Mouse (Mus musculus): ENCODE measurements at regions not wholly inside any gene's neighbourhood (a gene's known extent, or its start where the extent isn't known, plus 50 kb on each side); places are given as distances from the start of the nearest gene placed in this dataset.

DNA sequence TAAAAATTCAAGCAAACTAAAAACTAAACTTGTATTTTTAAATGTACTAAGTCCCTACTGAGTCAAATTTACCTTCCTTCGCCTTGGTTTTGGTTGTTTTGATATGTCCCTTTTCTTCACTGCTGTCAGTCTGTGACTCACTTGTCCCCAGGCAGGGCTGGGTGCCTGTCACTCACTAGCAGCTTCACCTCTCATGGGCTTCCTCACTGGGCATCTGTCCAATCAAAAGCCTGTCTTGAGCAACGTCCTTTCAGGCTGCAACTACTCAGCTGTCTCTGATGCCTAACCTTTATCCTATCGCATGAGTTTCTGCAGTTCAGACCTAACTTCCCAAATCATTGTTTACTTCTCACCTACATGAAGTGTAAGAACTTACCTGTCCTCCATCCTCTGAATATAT lies 61.2 kb upstream of the Ptchd3 start:
- DNase-seq: peak; percentile 58

DNA sequence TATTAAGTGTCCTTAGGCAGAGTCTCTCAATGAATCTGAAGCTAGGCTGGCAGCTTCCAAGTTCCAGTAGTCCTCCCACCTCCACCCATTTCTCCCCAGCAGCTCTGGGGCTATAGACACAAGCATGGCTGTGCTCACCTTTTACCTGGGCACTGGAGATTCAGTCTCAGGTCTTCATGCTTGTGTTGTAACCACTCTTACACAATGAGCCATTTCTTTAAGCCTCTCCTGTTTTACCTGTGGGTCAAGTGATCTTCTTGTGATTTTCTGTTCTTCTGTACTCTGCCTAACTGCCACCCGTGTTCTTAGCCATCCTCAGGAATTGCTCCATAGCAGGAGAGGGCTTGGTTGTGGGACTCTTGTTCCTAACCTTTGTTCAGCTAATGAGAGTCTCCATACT lies 60.0 kb upstream of the Ptchd3 start:
- DNase-seq: peak; percentile 38

DNA sequence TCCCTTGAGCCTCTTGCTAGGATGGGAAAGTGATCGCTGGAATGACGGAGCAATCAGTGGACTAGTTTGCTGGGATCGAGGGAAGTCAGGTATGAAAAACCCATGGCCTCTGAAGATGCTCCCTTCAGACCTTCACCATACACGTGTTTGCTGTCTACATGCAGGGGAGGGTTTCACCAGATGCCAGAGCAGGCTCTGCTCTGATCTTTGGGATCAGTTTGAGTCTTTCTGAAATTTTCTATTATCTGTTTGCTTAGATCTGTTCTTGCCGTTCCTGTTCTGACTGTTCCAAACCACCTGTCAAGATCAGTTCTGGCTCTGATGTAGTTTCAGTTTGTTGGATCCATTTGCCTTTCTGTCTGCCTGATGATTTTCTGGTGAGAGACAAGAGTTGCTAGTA lies 53.1 kb upstream of the Ptchd3 start:
- no peak for DNase-seq

DNA sequence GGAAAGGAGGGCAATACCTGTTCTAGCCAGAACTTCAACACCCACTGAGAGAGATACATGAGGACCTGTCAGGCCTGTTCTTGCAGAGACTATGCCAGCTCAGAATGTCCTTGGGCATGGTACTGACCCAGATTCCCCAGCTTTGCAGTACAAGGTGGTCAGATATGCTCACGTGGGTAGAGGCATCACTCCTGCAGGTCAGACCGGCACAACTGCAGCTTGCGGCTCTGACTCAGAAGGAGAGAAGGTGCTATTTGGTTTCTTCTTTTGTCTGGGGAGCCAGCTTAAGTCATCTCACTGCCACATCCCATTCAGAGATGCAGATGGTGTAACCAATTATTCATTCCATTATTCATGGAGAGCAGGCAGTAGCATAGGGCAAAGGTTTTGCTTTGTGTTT lies 52.5 kb upstream of the Ptchd3 start:
- DNase-seq: no peak

All from lung, postnatal 36 days (tissue).